Mouse (Mus musculus): Measurements from ENCODE around the gene Efr3b.

DNA sequence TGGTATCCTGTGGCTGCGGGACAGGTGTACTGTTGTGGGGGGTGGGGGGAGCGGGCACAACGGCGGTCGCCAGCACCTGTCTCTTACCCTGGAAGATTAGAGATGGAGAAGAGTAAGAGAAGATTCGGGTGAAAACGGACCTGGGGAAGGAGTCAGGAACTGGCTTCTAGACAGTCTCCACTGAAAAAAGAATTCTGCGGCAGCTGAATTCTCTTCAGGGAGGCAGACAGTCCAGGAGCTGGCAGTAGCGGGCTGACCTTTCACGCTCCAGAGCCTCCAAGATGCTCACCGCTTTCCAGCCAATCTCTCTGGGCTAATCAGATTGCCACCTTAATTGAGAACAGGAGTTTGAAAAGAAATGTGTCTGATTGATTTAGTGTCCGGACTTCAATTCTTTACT lies 30.0 kb downstream of the Efr3b start:
- TF ChIP-seq CTCF (IDR thresholded peaks at IDR 0.05): no peak
- TF ChIP-seq EP300 (IDR thresholded peaks at IDR 0.05): no peak
